Mouse (Mus musculus): ENCODE results near the gene Prr14. TPM values are rescaled to one million over a fixed set of nuclear protein-coding genes. Genes with fewer than 3 reads are reported as not detected.
"Not testable (repeated sequence)": the region's sequence is repeated elsewhere in the genome, so short reads cannot be mapped to it uniquely, and the experiment has no call there.

Prr14 gene
- polyA plus RNA-seq (2015; fragmentation: Nextera tagmentation; extraction: Ambion mirVana): 48.5 and 50.9 TPM in 2 replicates

DNA sequence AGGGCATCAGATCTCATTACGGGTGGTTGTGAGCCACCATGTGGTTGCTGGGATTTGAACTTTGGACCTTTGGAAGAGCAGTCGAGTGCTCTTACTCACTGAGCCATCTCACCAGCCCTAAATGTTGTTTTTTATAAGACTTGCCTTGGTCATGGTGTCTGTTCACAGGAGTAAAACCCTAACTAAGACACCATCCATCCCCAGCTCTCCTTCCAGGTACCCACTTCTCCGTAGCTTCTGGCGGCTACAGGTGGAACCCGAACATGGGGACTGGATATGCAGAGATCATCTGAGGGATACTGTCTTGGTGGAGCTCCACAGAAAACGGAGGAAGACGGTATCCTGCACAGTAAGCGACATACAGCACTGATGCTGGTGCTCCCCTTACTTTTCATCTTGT, at the start of gene Prr14:
Gene Prr14, plus strand, starts transcription at position 301 of the 400 bp plus-strand sequence.
- WGBS: 93% methylated on average over 8 of the region's 8 CpGs
- not testable (repeated sequence) for ATAC-seq (replicated peaks)
- peaks cover 36% of the 10 kb centered on the region for H3K36me3 ChIP-seq

DNA sequence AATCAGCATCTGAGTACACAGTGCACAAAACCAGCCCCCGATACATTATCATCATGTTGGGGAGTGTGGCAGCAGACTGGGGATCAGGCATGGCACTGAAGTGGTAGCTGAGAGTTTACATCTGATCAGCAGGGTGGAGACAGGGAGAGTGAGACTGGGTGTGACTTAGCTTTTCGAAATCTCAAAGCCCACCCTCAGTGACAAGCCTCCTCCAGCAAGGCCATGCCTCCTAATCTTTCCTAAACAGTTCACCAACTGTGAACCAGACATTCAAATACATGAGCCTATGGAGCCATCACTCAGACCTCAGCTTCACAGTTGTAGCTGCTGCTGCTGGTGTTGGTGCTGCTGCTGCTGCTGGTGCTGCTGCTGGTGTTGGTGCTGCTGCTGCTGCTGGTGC, 48.0 kb upstream of the Prr14 start:
- 77% methylated on average over 2 of the region's 2 CpGs for WGBS
- no peaks in the 10 kb centered on the region for H3K9me3 ChIP-seq
- no peak for ATAC-seq (replicated peaks)
- H3K9ac ChIP-seq (replicated peaks): no peak overlapping the region
- H3K4me1 ChIP-seq: 0 out of 2 replicates have a peak, but pooled peaks cover under 1% of the 10 kb centered on the region
- H3K36me3 ChIP-seq: no peaks in the 10 kb centered on the region
- no peak overlapping the region for H3K27ac ChIP-seq (replicated peaks)
- H3K27me3 ChIP-seq: no peaks in the 10 kb centered on the region
- no peak overlapping the region for H3K4me2 ChIP-seq (replicated peaks)
- no peak overlapping the region for H3K4me3 ChIP-seq

More for the DNA sequence above, at the start of gene Prr14:
- H3K4me1 ChIP-seq; H3K4me2 ChIP-seq (replicated peaks); H3K4me3 ChIP-seq; H3K9ac ChIP-seq (replicated peaks); H3K27me3 ChIP-seq; H3K9me3 ChIP-seq; H3K27ac ChIP-seq (replicated peaks): not testable (repeated sequence)

DNA sequence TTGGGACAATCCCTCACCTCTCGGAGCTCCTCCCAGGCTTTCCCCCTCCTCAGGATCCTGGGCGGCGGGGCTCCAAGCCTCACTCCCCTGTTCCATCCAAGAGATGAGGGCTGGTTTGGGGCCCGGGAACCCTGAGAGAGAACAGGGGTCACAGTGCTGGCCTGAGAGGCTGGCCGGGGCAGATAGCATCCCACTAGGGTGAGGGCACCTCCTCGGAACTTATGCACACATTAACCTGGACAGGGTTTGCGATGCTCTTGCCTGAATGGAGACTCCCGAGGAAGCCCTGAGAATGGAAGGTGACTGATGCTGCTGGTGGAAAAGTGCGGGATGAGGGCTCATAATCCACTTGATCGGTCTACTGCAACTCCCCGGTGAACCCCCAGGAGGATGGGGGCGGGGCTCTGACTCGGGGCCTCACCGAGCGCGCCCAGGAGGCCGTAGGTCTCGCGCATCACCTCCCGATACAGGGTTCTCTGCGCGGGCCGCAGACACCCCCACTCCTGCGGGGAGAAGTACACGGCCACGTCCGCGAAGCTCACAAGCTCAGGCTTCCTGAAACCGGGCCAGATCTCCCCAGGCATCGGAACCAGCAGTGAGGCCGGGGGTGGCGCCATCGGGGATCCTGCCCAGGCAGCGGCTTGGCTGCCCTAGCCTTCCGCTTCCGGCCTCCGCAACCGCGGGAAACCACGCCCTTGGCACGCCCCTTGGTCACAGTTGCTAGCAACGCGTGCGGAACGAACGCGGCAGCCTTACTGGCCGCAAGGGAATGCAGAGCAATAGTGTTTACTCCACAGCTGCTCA, 37.8 kb upstream of the Prr14 start, which contains the start of gene Zfp688:
Gene Zfp688, minus strand, starts transcription at position 681 of the 804 bp plus-strand sequence.
- Histone ChIP-seq H3K36me3 (no peaks in the 10 kb centered on the region), H3K27me3 (peaks cover 12% of the 10 kb centered on the region), H3K9me3 (no peaks in the 10 kb centered on the region), H3K4me3 (peak within 1 kb of the TSS; percentile 74), H3K27ac (replicated peaks) (peak within 1 kb of the TSS; percentile 79), H3K9ac (replicated peaks) (peak within 1 kb of the TSS; percentile 92), H3K4me1 (peaks cover 16% of the 10 kb centered on the region), H3K4me2 (replicated peaks) (peak within 1 kb of the TSS; percentile 98)
- WGBS: 1% methylated on average over 48 of the region's 48 CpGs
- ATAC-seq (replicated peaks): peak; percentile 97

DNA sequence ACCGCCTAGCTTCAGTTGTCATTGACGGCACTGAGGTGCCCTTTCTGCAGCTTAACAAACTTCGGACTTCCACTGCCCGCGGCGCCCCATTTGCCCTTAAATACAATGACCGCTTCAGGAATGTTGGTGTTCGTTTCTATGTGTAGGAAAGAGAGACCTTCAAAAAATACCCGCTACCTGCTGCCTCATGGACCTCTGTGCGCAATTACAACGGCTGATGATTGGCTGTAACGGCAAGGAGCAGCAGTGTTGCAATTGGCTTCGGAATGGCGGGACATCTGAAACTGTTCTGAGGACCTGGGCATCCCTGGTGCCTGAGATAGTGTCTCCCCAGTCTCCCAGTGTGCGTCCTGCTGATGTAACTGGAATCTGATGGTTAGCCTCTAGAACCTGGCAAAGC, 37.2 kb upstream of the Prr14 start:
- peak overlapping the region; percentile 98 for H3K4me2 ChIP-seq (replicated peaks)
- ATAC-seq (replicated peaks): peak; percentile 67
- H3K9me3 ChIP-seq: no peaks in the 10 kb centered on the region
- H3K4me1 ChIP-seq: peaks cover 16% of the 10 kb centered on the region
- no peaks in the 10 kb centered on the region for H3K36me3 ChIP-seq
- H3K9ac ChIP-seq (replicated peaks): peak overlapping the region; percentile 92
- H3K27ac ChIP-seq (replicated peaks): peak overlapping the region; percentile 79
- H3K4me3 ChIP-seq: peak overlapping the region; percentile 74
- WGBS: 1% methylated on average over 15 of the region's 15 CpGs
- H3K27me3 ChIP-seq: peaks cover 12% of the 10 kb centered on the region

DNA sequence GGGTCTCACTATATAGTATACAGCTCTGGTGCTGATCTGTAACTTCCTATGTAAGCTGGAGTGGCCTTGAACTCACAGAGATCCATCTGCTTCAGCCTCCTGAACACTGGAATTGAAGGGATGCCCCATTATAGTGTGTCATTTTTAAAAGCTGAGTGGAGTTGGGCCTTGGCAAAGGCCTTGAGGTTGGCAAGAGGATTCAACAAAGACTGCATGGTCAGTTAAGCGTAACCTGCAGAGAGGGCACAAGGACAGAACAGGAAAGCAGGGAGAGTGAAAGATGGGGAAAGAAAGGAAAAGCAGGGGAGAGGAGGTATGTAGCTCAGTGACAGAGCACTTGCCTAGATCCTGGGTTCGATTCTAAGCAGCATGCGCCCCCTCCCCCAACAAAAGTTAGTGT, 34.1 kb upstream of the Prr14 start:
- peaks cover 16% of the 10 kb centered on the region for H3K4me1 ChIP-seq
- no peak overlapping the region for H3K4me3 ChIP-seq
- H3K9ac ChIP-seq (replicated peaks): no peak overlapping the region
- WGBS: 87% methylated on average over 3 of the region's 3 CpGs
- H3K27ac ChIP-seq (replicated peaks): no peak overlapping the region
- no peaks in the 10 kb centered on the region for H3K9me3 ChIP-seq
- H3K4me2 ChIP-seq (replicated peaks): no peak overlapping the region
- peaks cover 12% of the 10 kb centered on the region for H3K27me3 ChIP-seq
- H3K36me3 ChIP-seq: no peaks in the 10 kb centered on the region
- ATAC-seq (replicated peaks): no peak

DNA sequence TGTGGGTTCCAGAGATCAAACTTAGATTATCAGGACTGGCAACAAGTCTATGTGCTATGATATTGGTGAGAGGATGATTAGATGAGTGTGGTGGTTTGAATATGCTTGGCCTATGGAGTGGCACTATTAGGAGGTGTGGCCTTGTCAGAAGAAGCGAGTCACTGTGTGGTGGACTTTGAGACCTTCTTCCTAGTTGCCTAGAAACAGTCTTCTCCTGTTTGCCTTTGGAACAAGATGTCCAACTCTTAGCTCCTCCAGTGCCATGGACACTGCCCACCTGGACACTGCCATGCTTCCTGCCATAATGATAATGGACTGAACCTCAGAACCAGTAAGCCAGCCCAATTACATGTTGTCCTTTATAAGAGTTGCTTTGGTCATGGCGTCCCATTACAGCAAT, 33.5 kb upstream of the Prr14 start:
- ATAC-seq (replicated peaks): no peak
- Histone ChIP-seq H3K27me3 (peaks cover 12% of the 10 kb centered on the region), H3K4me2 (replicated peaks) (no peak overlapping the region), H3K27ac (replicated peaks) (no peak overlapping the region), H3K4me3 (no peak overlapping the region), H3K4me1 (peaks cover 13% of the 10 kb centered on the region), H3K9ac (replicated peaks) (no peak overlapping the region), H3K9me3 (no peaks in the 10 kb centered on the region), H3K36me3 (no peaks in the 10 kb centered on the region)
- WGBS: 90% methylated on average over 2 of the region's 2 CpGs

DNA sequence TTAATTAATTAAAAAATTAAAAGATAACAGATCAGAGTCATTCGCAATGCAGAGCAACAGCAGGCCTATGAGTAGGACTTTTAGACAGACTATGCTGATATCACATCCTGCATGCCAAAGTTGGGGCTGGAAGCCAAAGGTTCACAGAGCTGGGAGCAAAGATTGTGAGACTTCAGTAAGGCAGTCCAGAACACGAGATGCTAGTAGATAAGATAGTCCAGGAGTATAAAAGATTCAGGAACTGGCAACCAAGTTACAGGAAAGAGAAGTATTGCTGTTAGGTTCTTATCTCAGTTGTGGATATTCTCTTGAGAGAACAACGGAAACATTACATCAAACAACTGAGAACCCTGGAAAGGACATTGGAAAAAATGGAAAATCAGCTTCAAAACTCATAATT, 33.1 kb upstream of the Prr14 start:
- Histone ChIP-seq H3K9me3 (no peaks in the 10 kb centered on the region), H3K4me3 (no peak overlapping the region), H3K9ac (replicated peaks) (no peak overlapping the region), H3K36me3 (no peaks in the 10 kb centered on the region), H3K27me3 (peaks cover 12% of the 10 kb centered on the region), H3K4me2 (replicated peaks) (no peak overlapping the region), H3K27ac (replicated peaks) (no peak overlapping the region), H3K4me1 (peaks cover 9% of the 10 kb centered on the region)
- 69% methylated on average over 3 of the region's 3 CpGs for WGBS
- ATAC-seq (replicated peaks): no peak

DNA sequence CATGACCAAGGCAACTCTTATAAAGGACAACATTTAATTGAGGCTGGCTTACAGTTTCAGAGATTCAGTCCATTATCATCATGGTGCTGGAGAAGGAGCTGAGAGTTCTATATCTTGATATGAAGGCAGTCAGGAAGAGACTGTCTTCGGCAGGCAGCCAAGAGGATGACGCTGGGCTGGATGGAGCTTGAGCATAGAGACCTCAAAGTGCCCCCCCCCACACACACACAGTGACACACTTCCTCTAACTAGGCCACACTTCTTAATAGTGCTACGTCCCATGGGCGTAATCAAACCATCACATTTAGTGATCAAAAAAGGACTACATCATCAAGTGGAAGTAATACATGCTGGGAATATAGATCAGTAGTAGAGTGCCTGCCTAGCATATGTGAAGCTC, 24.2 kb upstream of the Prr14 start:
- Histone ChIP-seq H3K9ac (replicated peaks) (no peak overlapping the region), H3K4me1 (no peaks in the 10 kb centered on the region), H3K4me3 (no peak overlapping the region), H3K9me3 (no peaks in the 10 kb centered on the region), H3K27me3 (no peaks in the 10 kb centered on the region), H3K4me2 (replicated peaks) (no peak overlapping the region), H3K36me3 (no peaks in the 10 kb centered on the region), H3K27ac (replicated peaks) (no peak overlapping the region)
- no peak for ATAC-seq (replicated peaks)
- WGBS: 91% methylated on average over 4 of the region's 4 CpGs

DNA sequence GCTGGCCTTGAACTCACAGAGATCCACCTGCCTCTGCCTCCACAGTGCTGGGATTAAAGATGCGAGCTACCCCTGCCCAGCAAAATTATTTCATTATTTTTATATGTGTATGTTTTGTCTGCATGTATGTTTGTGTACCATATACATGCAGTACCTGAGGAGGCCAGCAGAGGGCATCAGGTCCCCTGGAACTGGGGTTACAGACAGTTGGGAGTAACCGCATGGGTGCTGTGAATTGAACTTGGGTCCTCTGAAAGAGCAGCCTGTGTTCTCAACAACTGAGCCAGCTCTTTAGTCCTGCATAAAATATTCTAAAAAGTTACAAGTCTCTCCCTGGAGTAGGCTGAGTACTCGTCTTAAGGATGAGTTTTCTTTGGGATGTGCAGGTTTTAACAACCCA, 21.7 kb upstream of the Prr14 start:
- Histone ChIP-seq H3K9ac (replicated peaks) (no peak overlapping the region), H3K9me3 (no peaks in the 10 kb centered on the region), H3K4me2 (replicated peaks) (no peak overlapping the region), H3K27ac (replicated peaks) (no peak overlapping the region), H3K4me1 (no peaks in the 10 kb centered on the region), H3K27me3 (no peaks in the 10 kb centered on the region), H3K4me3 (no peak overlapping the region), H3K36me3 (peaks cover 9% of the 10 kb centered on the region; the same call in 1 of the 2 replicates)
- no peak for ATAC-seq (replicated peaks)
- WGBS: 86% methylated on average over 3 of the region's 3 CpGs

DNA sequence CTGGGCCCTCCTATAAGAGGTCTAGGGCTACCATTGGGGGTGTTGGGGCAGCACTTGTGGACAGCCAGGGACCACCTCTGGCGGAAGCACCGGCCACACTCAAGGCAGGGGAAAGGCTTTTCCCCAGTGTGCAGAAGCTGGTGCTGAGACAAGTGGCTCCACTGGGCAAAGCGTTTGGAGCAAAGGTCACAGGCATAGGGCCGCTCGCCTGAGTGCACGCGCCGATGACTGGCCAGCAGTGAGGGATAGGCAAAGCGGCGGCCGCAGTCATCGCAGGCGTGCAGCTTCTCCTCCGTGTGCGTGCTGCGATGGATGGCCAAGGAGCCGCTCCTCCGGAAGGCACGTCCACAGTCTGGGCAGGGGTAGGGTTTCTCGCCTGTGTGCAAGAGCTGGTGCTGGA, 15.4 kb upstream of the Prr14 start:
- Histone ChIP-seq H3K9me3 (no peaks in the 10 kb centered on the region), H3K27me3 (no peaks in the 10 kb centered on the region), H3K36me3 (peaks cover 42% of the 10 kb centered on the region), H3K4me2 (replicated peaks) (no peak overlapping the region), H3K4me3 (no peak overlapping the region), H3K9ac (replicated peaks) (no peak overlapping the region), H3K27ac (replicated peaks) (no peak overlapping the region), H3K4me1 (peaks cover 10% of the 10 kb centered on the region)
- WGBS: 92% methylated on average over 20 of the region's 20 CpGs
- no peak for ATAC-seq (replicated peaks)

DNA sequence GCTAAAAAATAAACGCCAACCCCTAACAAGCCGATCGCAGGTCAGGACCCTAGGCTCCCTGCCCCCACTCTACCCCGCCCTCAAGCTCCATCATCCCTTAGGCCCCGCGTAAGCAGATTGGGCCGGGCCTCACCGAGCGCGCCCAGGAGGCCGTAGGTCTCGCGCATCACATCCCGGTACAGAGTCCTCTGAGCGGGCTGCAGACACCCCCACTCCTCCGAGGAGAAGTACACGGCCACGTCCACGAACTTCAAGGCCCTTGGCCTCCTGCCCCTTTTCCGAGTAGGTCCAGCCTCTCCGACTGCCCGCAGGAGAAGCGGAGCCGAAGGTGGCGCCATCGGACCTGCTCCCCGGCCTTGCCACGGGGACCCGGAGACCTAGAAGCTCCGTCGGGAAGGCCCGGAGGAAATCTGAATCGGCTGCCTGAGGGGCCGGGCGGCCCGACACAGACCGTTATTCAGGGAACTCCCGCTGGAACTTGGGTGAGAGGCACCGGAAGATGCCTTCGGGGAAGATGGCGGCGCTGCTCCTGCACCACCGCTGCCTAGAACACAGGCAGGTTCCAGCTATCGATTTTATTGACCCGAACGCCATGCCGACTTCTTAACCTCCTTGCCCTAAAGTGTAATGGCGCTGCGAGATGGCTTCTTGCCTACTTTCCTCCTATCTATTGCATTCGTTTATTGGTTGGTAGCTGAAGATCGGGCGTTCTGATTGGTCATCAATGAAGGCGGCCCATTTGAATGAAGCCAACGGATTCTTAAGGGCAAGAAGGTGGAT, 10.7 kb upstream of the Prr14 start, which contains the start of gene Zfp689:
Gene Zfp689, minus strand, starts transcription at position 638 of the 780 bp plus-strand sequence.
- Histone ChIP-seq H3K36me3 (peaks cover 28% of the 10 kb centered on the region), H3K4me1 (peaks cover 48% of the 10 kb centered on the region), H3K4me2 (replicated peaks) (peak within 1 kb of the TSS; percentile 66), H3K9me3 (no peaks in the 10 kb centered on the region), H3K27me3 (no peaks in the 10 kb centered on the region), H3K9ac (replicated peaks) (peak within 1 kb of the TSS; percentile 91), H3K27ac (replicated peaks) (peak within 1 kb of the TSS; percentile 95), H3K4me3 (peak within 1 kb of the TSS; percentile 86)
- ATAC-seq (replicated peaks): peak; percentile 91
- under 1% methylated on average over 54 of the region's 54 CpGs for WGBS

DNA sequence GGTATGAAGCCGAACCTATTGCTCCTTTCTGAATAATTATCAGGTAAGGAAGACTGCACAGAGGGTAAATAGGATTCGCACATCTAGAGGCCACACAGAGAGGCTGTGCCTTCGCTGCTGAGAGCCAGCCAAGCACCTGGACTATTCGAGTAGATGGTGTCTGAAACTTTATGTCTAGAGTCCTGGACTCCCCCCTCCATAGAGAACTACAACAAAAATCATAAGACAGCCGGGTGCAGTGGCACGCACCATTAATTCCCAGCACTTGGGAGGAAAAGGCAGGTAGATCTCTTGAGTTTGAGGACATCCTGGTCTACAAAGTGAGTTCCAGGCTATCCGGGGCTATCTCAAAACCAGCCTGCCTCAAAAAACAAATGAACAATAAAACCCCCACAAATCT, 9.4 kb upstream of the Prr14 start:
- ATAC-seq (replicated peaks): no peak
- 80% methylated on average over 7 of the region's 7 CpGs for WGBS
- Histone ChIP-seq H3K4me3 (peak overlapping the region; percentile 86), H3K27ac (replicated peaks) (peak overlapping the region; percentile 95), H3K36me3 (peaks cover 15% of the 10 kb centered on the region), H3K4me1 (peaks cover 48% of the 10 kb centered on the region), H3K9ac (replicated peaks) (peak overlapping the region; percentile 43), H3K27me3 (no peaks in the 10 kb centered on the region), H3K9me3 (no peaks in the 10 kb centered on the region), H3K4me2 (replicated peaks) (peak overlapping the region; percentile 66)

All from forebrain, embryonic 15.5 days (tissue).